Mouse (Mus musculus) lung, postnatal 14 days (tissue): ENCODE results near the gene Arfgef2.

Source experiments
- DNase-seq: peaks from one replicate; pipeline ENCODE4 v3.0.0; 2021

Gene Arfgef2

GRCm38 (mm10) chr2:166910536-166910935, 105.1 kb downstream of the Arfgef2 start:
- DNase-seq: no peak

- DNase-seq: no peak
These were observed 118.6 kb downstream of the Arfgef2 start for GRCm38 (mm10) chr2:166923971-166924370.

GRCm38 (mm10) chr2:166933943-166934342, 128.6 kb downstream of the Arfgef2 start:
- DNase-seq: no peak

- no peak for DNase-seq
These were observed 129.0 kb downstream of the Arfgef2 start for GRCm38 (mm10) chr2:166934416-166934815.

- DNase-seq: no peak
These were observed 130.2 kb downstream of the Arfgef2 start for GRCm38 (mm10) chr2:166935582-166935981.

GRCm38 (mm10) chr2:166936166-166936565, 130.8 kb downstream of the Arfgef2 start:
- DNase-seq: no peak

GRCm38 (mm10) chr2:166943146-166943545, 137.8 kb downstream of the Arfgef2 start:
- no peak for DNase-seq

- no peak for DNase-seq
These were observed 139.0 kb downstream of the Arfgef2 start for GRCm38 (mm10) chr2:166944346-166944745.

GRCm38 (mm10) chr2:166945456-166945855, 140.1 kb downstream of the Arfgef2 start:
- peak; percentile 21 for DNase-seq
